Mouse (Mus musculus): ENCODE measurements around the gene Dera. TPM values are rescaled to one million over a fixed set of nuclear protein-coding genes. Genes with fewer than 3 reads are reported as not detected.

The Dera gene
- polyA plus RNA-seq, 1 experiment from 2014 or later = 19.0 TPM

GRCm38 (mm10) chr6:137814006-137814405 lies 59.7 kb downstream of the Dera start:
- H3K9ac ChIP-seq = no peak overlapping the region
- H3K4me2 ChIP-seq = no peak overlapping the region
- H3K9me3 ChIP-seq (replicated peaks) = no peaks in the 10 kb centered on the region
- no peak overlapping the region for H3K4me3 ChIP-seq
- 100% methylated on average over 1 of the region's 1 CpGs for WGBS
- H3K4me1 ChIP-seq = no peaks in the 10 kb centered on the region
- ATAC-seq = no peak
- H3K27me3 ChIP-seq = no peaks in the 10 kb centered on the region
- H3K36me3 ChIP-seq (ENCODE audit: poor library complexity, severe bottlenecking) = no peaks in the 10 kb centered on the region
- no peak overlapping the region for H3K27ac ChIP-seq

GRCm38 (mm10) chr6:137816508-137816907 lies 62.2 kb downstream of the Dera start:
- Histone ChIP-seq H3K36me3 (ENCODE audit: poor library complexity, severe bottlenecking) (no peaks in the 10 kb centered on the region), H3K4me3 (no peak overlapping the region), H3K4me1 (no peaks in the 10 kb centered on the region), H3K27ac (no peak overlapping the region), H3K4me2 (no peak overlapping the region), H3K9ac (no peak overlapping the region), H3K27me3 (no peaks in the 10 kb centered on the region), H3K9me3 (replicated peaks) (no peaks in the 10 kb centered on the region)
- no peak for ATAC-seq
- WGBS = 72% methylated on average over 9 of the region's 9 CpGs

DNA sequence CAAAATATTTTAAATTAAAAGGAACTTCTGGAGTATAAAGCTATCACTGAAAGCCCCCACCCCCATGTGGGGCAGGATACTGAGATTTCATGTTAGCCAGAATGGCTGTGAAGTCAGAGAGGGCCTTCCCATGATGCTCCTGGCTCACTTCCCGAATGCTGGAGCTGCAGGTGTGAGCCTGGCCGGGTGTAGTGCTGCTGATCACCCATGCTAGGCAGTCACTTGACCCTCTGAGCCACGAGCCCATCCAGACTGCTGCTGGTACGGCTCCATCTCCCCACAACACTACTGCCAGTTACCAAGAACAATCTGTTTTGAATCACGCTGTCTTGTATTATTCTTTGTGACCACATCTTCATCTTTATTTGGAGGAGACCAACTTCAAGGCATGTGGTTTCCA lies 68.2 kb downstream of the Dera start:
- Histone ChIP-seq H3K27ac (no peak overlapping the region), H3K9ac (no peak overlapping the region), H3K4me2 (no peak overlapping the region), H3K27me3 (no peaks in the 10 kb centered on the region), H3K4me3 (no peak overlapping the region), H3K36me3 (ENCODE audit: poor library complexity, severe bottlenecking) (no peaks in the 10 kb centered on the region), H3K9me3 (replicated peaks) (no peaks in the 10 kb centered on the region), H3K4me1 (no peaks in the 10 kb centered on the region)
- 86% methylated on average over 5 of the region's 5 CpGs for WGBS
- ATAC-seq = no peak

GRCm38 (mm10) chr6:137824046-137825021 lies 70.0 kb downstream of the Dera start:
- ATAC-seq = no peak
- Histone ChIP-seq H3K27ac (no peak overlapping the region), H3K27me3 (no peaks in the 10 kb centered on the region), H3K4me3 (no peak overlapping the region), H3K9ac (no peak overlapping the region), H3K9me3 (replicated peaks) (no peaks in the 10 kb centered on the region), H3K4me1 (no peaks in the 10 kb centered on the region), H3K4me2 (no peak overlapping the region), H3K36me3 (ENCODE audit: poor library complexity, severe bottlenecking) (no peaks in the 10 kb centered on the region)
- WGBS = 44% methylated on average over 7 of the region's 7 CpGs

DNA sequence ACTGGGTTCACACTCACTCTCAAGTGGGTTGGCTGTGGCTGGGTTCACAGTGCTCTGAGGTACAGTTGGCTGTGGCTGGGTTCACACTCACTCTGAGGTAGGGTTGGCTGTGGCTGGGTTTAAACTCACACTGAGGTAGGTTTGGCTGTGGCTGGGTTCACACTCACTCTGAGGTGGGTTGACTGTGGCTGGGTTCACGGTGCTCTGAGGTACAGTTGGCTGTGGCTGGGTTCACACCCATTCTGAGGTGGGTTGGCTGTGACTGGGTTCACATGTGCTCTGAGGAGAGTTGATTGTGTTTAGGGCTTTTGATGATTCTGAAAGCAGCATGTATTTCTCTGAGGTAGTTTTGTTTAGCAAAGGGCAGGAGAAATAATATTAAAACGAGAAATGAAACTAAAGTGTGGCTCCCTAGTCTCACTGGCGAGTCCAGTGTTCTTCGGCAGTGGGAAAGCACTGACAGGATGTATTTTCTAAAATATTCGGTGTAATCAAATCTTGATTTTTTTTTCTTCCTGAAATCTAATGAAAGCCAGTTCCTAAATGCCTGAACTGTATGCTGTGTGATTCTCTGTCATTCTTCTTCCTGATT lies 70.8 kb downstream of the Dera start:
- 92% methylated on average over 5 of the region's 5 CpGs for WGBS
- Histone ChIP-seq H3K4me2 (no peak overlapping the region), H3K27me3 (no peaks in the 10 kb centered on the region), H3K9ac (no peak overlapping the region), H3K4me3 (no peak overlapping the region), H3K36me3 (ENCODE audit: poor library complexity, severe bottlenecking) (no peaks in the 10 kb centered on the region), H3K27ac (no peak overlapping the region), H3K9me3 (replicated peaks) (no peaks in the 10 kb centered on the region), H3K4me1 (no peaks in the 10 kb centered on the region)
- no peak for ATAC-seq

DNA sequence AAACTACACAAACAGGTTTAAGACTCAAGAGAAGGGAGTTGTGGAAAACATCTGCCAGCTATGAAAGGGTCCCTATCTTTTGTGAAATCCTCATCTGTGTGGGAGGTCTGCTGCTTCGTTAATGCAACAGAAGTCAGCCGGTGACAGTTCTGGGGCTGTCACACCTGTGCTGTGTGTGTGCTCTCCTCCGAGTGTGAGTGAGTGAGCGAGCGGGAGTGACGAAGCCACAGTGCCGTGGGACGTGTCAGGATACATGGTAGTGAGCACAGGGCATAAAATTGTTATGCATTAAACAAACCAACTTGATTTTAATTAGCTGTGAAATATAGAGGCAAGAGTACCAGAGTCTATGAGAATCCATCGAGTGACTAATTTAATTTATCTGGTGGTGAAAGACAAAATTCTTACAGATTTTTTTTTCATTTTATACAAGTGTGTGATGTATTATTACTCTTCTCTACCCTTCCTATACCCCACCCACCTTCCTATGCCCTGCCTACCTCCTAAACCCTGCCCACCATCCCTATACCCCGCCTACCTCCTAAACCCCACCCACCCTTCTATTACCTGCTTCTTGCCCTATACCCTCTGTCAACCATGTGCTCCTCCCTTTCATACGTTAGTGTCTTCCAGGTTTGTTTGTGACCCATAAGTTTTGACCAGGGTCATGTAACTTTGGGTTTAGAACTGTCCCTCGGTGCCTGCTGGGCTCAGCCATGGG lies 74.9 kb downstream of the Dera start:
- no peak for ATAC-seq
- H3K4me2 ChIP-seq = no peak overlapping the region
- no peaks in the 10 kb centered on the region for H3K36me3 ChIP-seq (ENCODE audit: poor library complexity, severe bottlenecking)
- WGBS = 85% methylated on average over 12 of the region's 12 CpGs
- H3K27ac ChIP-seq = no peak overlapping the region
- no peak overlapping the region for H3K9ac ChIP-seq
- no peaks in the 10 kb centered on the region for H3K27me3 ChIP-seq
- H3K9me3 ChIP-seq (replicated peaks) = no peaks in the 10 kb centered on the region
- H3K4me1 ChIP-seq = no peaks in the 10 kb centered on the region
- no peak overlapping the region for H3K4me3 ChIP-seq

- no peak overlapping the region for H3K27ac ChIP-seq
- WGBS = 91% methylated on average over 13 of the region's 13 CpGs
- no peak overlapping the region for H3K4me2 ChIP-seq
- H3K27me3 ChIP-seq = no peaks in the 10 kb centered on the region
- no peak overlapping the region for H3K9ac ChIP-seq
- no peaks in the 10 kb centered on the region for H3K9me3 ChIP-seq (replicated peaks)
- no peak for ATAC-seq
- no peaks in the 10 kb centered on the region for H3K36me3 ChIP-seq (ENCODE audit: poor library complexity, severe bottlenecking)
- no peak overlapping the region for H3K4me3 ChIP-seq
- no peaks in the 10 kb centered on the region for H3K4me1 ChIP-seq
These were observed 82.5 kb downstream of the Dera start for GRCm38 (mm10) chr6:137836799-137837198.

DNA sequence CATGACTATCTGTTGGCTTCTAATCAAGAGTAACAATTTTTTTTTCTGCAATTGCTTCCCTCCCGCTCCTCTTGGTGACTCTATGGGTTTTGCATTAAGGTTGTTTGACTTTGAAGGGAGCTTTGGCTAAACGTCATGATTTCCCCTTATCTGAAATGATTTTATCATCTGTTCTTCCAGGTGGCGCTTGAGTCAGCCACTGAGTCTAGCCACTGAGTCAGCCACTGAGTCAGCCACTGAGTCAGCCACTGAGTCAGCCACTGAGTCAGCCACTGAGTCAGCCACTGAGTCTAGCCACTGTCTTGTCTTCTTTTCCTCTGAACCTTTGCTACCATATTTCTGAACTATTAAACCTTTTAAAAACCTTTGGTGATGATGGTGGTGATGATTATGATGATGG lies 89.0 kb downstream of the Dera start:
- Histone ChIP-seq H3K4me1 (no peaks in the 10 kb centered on the region), H3K27me3 (no peaks in the 10 kb centered on the region), H3K27ac (no peak overlapping the region), H3K4me2 (no peak overlapping the region), H3K4me3 (no peak overlapping the region), H3K9ac (no peak overlapping the region), H3K36me3 (ENCODE audit: poor library complexity, severe bottlenecking) (no peaks in the 10 kb centered on the region), H3K9me3 (replicated peaks) (no peaks in the 10 kb centered on the region)
- 93% methylated on average over 3 of the region's 3 CpGs for WGBS
- no peak for ATAC-seq

- peaks cover 11% of the 10 kb centered on the region for H3K9me3 ChIP-seq (replicated peaks)
- no peaks in the 10 kb centered on the region for H3K4me1 ChIP-seq
- H3K9ac ChIP-seq = no peak overlapping the region
- no peaks in the 10 kb centered on the region for H3K27me3 ChIP-seq
- ATAC-seq = no peak
- H3K36me3 ChIP-seq (ENCODE audit: poor library complexity, severe bottlenecking) = no peaks in the 10 kb centered on the region
- H3K4me3 ChIP-seq = no peak overlapping the region
- WGBS = 93% methylated on average over 10 of the region's 10 CpGs
- no peak overlapping the region for H3K4me2 ChIP-seq
- no peak overlapping the region for H3K27ac ChIP-seq
These were observed 103.2 kb downstream of the Dera start for GRCm38 (mm10) chr6:137857198-137858194.

DNA sequence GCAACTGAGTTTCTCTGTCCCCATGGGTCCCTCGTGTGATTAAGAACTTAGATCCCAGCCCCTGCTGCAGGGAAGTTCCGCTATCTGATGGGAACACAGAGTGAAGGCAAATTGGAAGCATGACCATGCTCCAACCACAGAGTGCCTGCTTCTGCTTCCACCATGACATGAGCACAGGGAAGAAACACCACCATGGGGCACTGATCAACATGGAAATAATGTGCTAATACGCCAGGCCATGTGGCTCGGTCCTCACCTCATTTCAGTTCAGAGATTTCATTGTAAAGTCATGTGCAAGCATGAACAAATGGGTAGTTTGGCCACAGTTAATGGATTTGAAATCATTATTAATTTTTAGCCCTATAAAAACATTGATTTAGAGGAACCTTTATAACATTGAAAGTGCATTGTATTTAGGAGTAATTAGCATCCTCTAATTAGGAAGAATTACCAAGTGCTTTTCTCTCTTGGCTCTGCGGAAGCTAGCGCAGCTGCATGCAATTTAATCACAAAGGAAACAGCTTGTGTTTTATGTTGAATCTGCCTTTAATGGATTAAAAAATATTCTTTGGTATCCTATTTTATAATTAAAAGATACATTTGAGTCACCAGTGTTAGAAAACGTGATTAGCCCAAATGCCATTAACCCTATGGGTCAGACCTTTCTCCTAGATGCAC lies 115.7 kb downstream of the Dera start:
- H3K36me3 ChIP-seq (ENCODE audit: poor library complexity, severe bottlenecking) = no peaks in the 10 kb centered on the region
- 0 out of 2 replicates have a peak, but pooled peaks cover 6% of the 10 kb centered on the region for H3K4me1 ChIP-seq
- H3K27ac ChIP-seq = peak overlapping the region; percentile 55
- WGBS = 53% methylated on average over 7 of the region's 7 CpGs
- H3K9me3 ChIP-seq (replicated peaks) = no peaks in the 10 kb centered on the region
- no peak overlapping the region for H3K4me2 ChIP-seq
- no peaks in the 10 kb centered on the region for H3K27me3 ChIP-seq
- H3K9ac ChIP-seq = no peak overlapping the region
- no peak overlapping the region for H3K4me3 ChIP-seq
- ATAC-seq = peak; percentile 67

DNA sequence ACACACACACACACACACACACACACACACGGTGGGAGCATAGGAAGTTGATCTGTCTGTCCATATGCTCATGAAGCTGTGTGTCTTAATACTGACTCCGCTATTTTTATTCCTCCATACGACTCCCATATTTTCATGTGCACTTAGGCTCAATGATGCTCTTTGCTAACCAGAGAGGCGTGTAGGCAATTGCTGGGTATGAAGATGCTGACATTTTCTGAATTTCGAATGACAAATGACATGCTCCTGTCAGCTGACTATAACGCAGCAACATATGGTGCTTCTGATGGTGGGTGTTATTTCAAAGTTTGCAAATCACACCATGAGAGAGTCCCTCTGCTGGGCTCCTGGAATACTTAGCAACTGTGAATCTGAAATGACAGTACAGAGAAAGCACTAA lies 116.3 kb downstream of the Dera start:
- 69% methylated on average over 6 of the region's 6 CpGs for WGBS
- H3K36me3 ChIP-seq (ENCODE audit: poor library complexity, severe bottlenecking) = no peaks in the 10 kb centered on the region
- no peak overlapping the region for H3K4me3 ChIP-seq
- ATAC-seq = peak; percentile 70
- no peak overlapping the region for H3K9ac ChIP-seq
- H3K4me2 ChIP-seq = no peak overlapping the region
- H3K27me3 ChIP-seq = no peaks in the 10 kb centered on the region
- H3K9me3 ChIP-seq (replicated peaks) = no peaks in the 10 kb centered on the region
- H3K4me1 ChIP-seq = 0 out of 2 replicates have a peak, but pooled peaks cover 6% of the 10 kb centered on the region
- peak overlapping the region; percentile 55 for H3K27ac ChIP-seq

All from forebrain, embryonic 13.5 days (tissue).